Mouse (Mus musculus) left cerebral cortex, adult 2 months (tissue): Measurements from ENCODE around the gene Foxb1. TPM values are rescaled to one million over a fixed set of nuclear protein-coding genes. Genes with fewer than 3 reads are reported as not detected.

ENCODE experiments used
- DNase-seq, 2 experiments: peaks; one replicate each; pipeline ENCODE4 v3.0.0; 2021 to 2022; ENCODE audit warnings: low spot score in 2 of 2, mixed read lengths in 1 of 2; ENCODE audit errors: extremely low spot score in 1 of 2
- H3K27ac ChIP-seq: fragments of 200-600 bp; 2 replicates; pipeline ENCODE4 v1.8.1; 2022
- H3K4me3 ChIP-seq: fragments of 200-600 bp; 2 replicates; pipeline ENCODE4 v1.8.1; 2022
- CTCF ChIP-seq: fragments of 200-600 bp; IDR thresholded peaks from 2 replicates; pipeline ENCODE4 v1.8.1; 2022; ENCODE audit warnings: antibody characterized with exemption, mild to moderate bottlenecking, moderate library complexity
- intact Hi-C: fragments of 180-260 bp; cut with DNase I; formaldehyde crosslinking; loops from one replicate; pipeline ENCODE4 v1.15.1; 2025
- total RNA-seq, 2 experiments: library from RNA; stranded (reverse); gene quantifications; 2 replicates each; pipeline ENCODE4 v1.2.3; 2021

Foxb1 gene
- total RNA-seq, 2 experiments from 2014 or later, result not detected

DNA sequence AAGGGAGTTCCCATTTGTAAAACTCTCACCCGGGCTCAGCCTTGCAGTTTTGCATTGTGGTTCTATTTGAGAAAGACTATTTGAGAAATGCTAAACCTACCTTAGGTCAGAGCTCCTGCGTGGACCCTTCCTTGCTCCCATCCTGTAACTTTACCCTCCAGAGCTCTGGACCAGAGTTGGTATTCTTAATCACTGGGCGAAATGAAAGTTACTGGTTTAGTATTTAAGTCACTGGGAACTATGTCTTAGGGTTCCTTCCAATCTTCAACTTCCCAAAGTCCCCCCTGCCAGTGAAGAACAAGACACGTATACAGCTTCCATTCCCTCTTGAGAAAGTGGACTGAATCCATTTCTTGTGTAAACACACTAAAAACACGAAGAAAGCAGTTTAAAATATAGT is 5.6 kb downstream of the Foxb1 start:
- no peak for TF ChIP-seq CTCF
- intact Hi-C loops, result loop anchor here (5.0 to 10.0 kb wide), 3 partner anchors 88 to 1460 kb away; partner anchors contain the start of gene Aldh1a2
- Histone ChIP-seq H3K4me3 (no peak overlapping the region), H3K27ac (no peak overlapping the region)
- no peak for DNase-seq

DNA sequence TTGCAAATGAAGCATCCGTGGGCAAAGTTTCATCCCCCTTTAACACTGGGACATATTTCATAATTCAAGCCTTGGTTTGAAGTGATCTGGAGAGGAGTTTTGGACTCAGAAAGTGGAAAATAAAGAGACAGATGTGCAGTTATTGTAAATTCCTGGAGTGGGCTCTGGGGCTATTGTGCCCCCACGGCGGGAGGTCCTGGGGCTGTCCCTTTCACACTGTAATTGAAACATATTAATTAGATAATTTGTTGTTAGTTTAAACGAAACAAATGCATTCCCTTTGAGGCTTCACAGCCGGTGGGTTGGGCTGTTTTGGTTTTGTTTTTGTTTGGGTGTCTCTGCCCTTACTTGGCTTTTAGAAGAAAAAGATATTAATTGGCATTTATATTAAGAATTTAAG is 6.0 kb downstream of the Foxb1 start:
- no peak for DNase-seq
- intact Hi-C loops, result loop anchor here (5.0 to 10.0 kb wide), 3 partner anchors 87 to 1460 kb away; partner anchors contain the start of gene Aldh1a2
- no peak overlapping the region for H3K27ac ChIP-seq
- no peak for TF ChIP-seq CTCF
- H3K4me3 ChIP-seq, result no peak overlapping the region

DNA sequence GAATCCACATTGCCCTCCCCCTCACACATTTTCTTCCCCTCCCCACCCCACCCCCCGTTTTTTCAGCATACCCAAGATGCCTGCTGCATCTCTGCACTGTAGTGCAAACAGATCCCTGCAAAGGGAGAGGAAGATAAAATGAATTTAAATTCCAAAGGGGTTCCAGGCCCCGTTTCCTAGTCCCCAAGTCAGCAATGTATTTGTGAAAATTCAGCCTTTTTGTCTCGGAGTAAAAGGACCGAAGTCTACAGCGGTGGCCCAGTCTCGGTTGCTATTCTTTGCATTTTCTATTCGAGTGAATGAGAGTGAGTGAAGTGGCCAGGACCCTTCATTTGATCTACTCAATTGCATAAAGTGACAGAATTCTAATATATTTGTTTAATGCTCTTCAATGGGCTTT is 6.4 kb downstream of the Foxb1 start:
- no peak overlapping the region for H3K4me3 ChIP-seq
- intact Hi-C loops, result loop anchor here (10.0 kb wide), 1 partner anchor 1461 kb away; the partner anchor contains the start of gene Aldh1a2
- no peak overlapping the region for H3K27ac ChIP-seq
- TF ChIP-seq CTCF, result no peak
- DNase-seq, result no peak

DNA sequence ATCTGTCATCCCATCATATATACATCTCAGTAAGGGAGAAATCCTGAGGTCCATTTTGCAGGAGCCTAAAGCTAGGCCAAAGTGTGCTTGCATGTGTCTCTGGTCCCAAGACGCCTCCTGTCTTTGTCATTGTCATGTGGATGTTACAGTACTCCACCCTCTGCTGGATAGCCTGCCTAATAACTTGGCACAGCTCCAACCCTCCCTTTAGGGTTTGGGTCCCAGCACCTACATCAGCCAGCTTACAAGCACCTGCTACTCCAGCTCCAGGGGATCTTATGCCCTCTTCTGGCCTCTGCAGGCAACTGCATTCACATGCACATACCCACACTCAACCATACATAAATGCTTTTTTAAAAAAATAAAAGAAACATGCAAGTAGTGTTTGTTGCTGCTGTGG is 12.8 kb downstream of the Foxb1 start:
- Histone ChIP-seq H3K27ac (no peak overlapping the region), H3K4me3 (no peak overlapping the region)
- intact Hi-C loops, result no loop called here
- no peak for DNase-seq
- TF ChIP-seq CTCF, result peak; percentile 2

DNA sequence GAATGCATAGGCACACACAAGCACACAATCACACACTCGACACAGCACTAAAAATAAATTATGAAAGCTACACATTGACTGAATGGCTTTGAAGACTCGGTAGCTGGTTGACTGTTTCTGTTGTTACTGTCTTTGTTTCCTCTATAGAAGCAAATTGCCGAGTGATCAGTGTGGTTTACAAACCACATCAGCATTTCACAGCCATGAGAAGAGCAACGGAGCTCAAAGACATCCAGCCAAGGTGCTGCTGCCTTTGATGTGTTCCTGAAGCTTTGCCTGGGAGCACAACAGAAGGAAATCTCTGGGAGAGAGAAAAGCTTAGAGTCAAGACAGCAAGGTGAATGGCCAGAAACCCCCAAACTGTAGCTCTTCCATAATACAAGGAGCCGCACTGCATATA is 32.0 kb downstream of the Foxb1 start:
- Histone ChIP-seq H3K4me3 (no peak overlapping the region), H3K27ac (no peak overlapping the region)
- DNase-seq, result no peak
- TF ChIP-seq CTCF, result no peak
- intact Hi-C loops, result no loop called here

DNA sequence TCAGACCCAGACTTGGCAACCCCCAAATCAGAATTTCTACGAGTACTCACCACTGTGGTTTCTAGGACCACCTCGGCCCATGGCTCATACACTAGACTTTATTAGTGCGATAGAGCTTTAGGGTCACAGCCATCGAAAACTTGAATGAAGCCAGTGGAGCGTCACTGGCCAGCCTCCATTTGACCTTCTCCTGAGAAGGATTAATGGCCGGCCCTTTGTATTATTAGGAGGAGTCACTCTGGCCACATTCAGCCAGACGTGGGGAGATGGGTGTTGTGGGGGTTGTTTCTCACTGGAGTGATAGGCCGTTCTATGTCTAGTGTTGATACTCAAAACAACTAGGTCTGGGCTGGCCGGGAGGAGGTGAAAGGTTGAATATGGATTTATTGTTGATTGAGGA is 42.3 kb downstream of the Foxb1 start:
- DNase-seq, result no peak

DNA sequence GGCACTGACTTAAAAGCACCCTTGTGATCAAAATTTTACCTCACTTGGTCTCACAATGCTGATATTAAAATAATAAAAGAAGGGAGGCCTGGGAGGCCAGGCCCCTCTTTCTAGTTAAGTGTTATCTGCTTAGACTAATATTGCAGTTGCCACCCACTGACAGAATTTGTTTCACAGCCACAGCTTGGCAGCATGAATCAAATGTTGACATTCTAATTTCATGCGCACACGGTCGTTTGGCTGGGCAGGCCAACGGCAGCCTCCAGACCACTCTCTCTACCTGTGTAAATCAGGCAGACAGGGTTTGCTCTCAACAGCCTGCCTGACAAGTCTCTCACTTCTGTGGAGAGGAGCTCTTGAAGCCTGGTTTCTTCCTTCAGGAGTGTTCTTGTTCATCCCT is 44.4 kb downstream of the Foxb1 start:
- TF ChIP-seq CTCF, result no peak
- DNase-seq, result no peak
- Histone ChIP-seq H3K4me3 (no peak overlapping the region), H3K27ac (no peak overlapping the region)
- intact Hi-C loops, result no loop called here

More for the DNA sequence above, 42.3 kb downstream of the Foxb1 start:
- TF ChIP-seq CTCF, result no peak
- intact Hi-C loops, result no loop called here
- Histone ChIP-seq H3K27ac (no peak overlapping the region), H3K4me3 (no peak overlapping the region)

DNA sequence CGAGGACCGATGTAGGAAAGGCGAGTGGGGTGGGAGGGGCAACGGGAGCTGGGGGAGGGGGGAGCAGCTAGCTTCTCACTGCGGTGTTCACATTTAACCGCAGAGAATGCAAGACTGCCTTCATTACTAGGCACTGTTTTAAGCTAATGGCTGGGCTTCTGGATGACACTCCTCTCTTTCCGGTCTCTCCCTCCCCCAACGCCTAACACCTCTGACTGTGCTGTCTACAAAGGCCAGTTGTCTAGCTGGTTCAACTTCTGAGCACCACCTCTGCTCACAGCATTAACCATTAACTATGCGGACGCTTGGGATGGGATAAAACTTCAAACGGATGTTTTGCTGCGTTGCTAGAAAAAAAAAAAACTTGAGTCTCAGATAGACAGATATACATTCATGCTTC is 45.3 kb downstream of the Foxb1 start:
- intact Hi-C loops, result no loop called here
- TF ChIP-seq CTCF, result no peak
- Histone ChIP-seq H3K4me3 (no peak overlapping the region), H3K27ac (no peak overlapping the region)
- DNase-seq, result no peak

DNA sequence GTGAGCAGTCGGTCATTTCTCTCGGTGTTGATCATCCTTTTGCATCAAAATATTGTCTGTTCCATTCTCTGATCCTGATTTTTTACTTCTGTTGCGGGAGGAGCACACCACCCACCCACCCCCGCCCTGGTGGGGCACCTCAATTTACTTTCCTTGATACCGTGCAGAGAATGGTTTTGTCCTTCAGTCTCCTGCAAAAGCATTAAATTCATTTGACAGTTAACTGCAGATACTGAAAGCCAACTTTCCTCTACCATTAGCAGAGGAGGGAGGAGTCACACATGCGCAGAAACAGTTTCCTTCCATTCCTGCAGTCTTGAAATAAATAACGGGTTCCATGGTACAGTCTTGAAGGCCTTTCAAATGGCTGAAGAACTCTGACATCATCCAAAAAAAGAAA is 46.4 kb downstream of the Foxb1 start:
- TF ChIP-seq CTCF, result no peak
- no peak overlapping the region for H3K27ac ChIP-seq
- no peak overlapping the region for H3K4me3 ChIP-seq
- intact Hi-C loops, result no loop called here
- DNase-seq, result no peak

DNA sequence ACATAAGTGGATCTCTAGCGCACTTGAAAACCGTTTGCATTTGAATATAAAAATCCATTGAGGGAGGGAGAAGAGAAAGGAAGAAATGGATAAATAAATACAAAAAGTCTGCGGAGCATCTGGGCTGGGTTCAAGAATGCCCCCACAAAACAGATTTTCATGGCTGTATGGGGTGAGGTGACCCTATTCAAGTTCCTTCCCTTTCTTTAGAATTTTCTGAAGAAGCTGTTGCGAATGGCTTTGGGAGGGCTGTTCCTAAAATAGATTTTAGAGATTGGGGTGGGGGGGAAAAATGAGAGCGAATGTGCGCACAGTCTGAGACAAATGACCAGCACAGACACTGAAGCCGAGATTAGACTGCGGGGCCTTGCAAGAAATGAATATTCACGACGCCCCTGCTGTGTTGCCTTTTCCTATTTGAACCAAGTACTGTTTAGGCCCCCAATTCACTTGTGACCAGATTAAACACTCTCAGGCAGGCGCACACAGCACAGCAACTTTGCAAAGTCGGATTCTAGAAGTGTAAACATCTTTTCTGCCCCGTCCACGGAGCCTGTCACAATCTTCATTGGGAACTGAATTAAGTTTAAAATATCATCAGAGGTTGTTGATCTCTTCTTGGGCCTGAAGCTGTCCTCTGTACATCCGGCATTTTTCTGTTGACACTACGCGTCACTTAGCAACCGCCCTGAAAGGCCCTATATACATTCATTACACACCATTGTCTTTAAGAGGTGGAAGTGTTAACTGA is 47.0 kb downstream of the Foxb1 start:
- intact Hi-C loops, result no loop called here
- no peak for TF ChIP-seq CTCF
- Histone ChIP-seq H3K4me3 (no peak overlapping the region), H3K27ac (no peak overlapping the region)
- no peak for DNase-seq

DNA sequence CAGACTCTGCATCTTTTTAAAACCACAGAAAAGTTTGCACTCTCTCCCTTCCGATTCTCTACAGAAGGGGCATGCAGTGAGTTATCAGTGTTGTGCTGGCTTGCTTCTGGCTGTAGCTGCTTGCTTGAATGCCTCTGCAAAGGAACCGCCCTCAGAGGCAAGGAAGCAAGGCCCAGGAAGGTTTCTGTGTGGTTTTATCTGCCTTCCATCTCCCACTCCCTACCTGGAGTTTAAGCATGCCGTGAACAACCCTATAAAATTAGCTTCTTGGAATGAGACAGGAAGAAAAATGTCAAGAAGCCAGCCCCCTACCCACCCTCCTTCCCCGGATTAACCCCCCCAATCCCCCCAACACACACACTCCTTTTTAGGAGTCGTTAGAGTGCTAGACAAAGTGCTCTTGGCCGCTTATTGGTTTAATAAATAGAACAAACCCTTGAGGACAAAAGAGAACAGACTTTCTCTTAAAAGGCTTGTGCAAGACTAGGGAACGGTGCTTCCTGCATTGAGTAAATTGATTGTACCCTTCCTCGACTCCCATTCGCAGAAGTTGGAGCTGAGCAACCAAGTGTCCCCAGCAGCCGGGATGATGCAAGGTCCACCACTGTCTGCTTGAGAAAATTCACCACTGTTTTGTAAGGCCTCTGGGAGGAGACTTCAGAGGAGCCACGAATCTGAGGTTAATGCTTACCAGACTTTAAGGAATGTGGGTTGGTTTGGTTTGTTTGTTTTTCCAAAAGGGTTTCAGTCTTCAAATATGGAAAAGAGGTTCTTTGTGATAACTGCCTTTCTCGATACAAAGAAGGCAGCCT is 47.8 kb downstream of the Foxb1 start:
- no peak for TF ChIP-seq CTCF
- Histone ChIP-seq H3K27ac (no peak overlapping the region), H3K4me3 (no peak overlapping the region)
- DNase-seq, result no peak
- intact Hi-C loops, result no loop called here

Other genes starting within 250 kb of the Foxb1 start
- gene Bnip2, start 228.5 kb upstream of the Foxb1 start, total RNA-seq, result 10 to 100 TPM; 42.9 to 43.2 TPM